Mouse (Mus musculus) brain, embryonic 14.5 days (tissue): ENCODE measurements around the gene Il1b. TPM values are rescaled to one million over a fixed set of nuclear protein-coding genes. Genes with fewer than 3 reads are reported as not detected.

ENCODE experiments used
- DNase-seq: peaks from one replicate; pipeline ENCODE4 v3.0.0-alpha.2; 2011; ENCODE audit warnings: low read depth
- CTCF ChIP-seq: fragments of 200-500 bp; IDR thresholded peaks from 2 replicates; pipeline ENCODE4 v1.5.1; 2012; ENCODE audit warnings: inconsistent platforms, mild to moderate bottlenecking, moderate library complexity, borderline replicate concordance; ENCODE audit not compliant: insufficient read depth, insufficient read length; ENCODE audit errors: extremely low read depth
- POLR2A ChIP-seq: fragments of 200-500 bp; IDR thresholded peaks from 2 replicates; pipeline ENCODE4 v1.6.1; 2012; ENCODE audit warnings: mild to moderate bottlenecking, inconsistent platforms, borderline replicate concordance; ENCODE audit not compliant: poor library complexity, insufficient read depth, insufficient read length, severe bottlenecking; ENCODE audit errors: extremely low read depth
- polyA plus RNA-seq: library from polyadenylated mRNA; depleted of rRNA; stranded (reverse); fragments of >200 nt; gene quantifications from 2 replicates; pipeline ENCODE4 v1.2.3, GENCODE M21; 2012; rRNA removed

Gene Il1b
- polyA plus RNA-seq, 1 experiment = 0.10 TPM

GRCm38 (mm10) chr2:129314880-129315279 is 56.1 kb downstream of the Il1b start:
- DNase-seq = no peak
- TF ChIP-seq POLR2A (no peak), CTCF (no peak)

Other genes starting within 250 kb of the Il1b start
- gene Chchd5, start 241.4 kb downstream of the Il1b start, polyA plus RNA-seq = 23.4 and 31.6 TPM in 2 replicates
- 57.3 and 72.7 TPM in 2 replicates for gene Slc20a1, start 172.4 kb downstream of the Il1b start, polyA plus RNA-seq
- gene Ckap2l, start 73.9 kb downstream of the Il1b start, polyA plus RNA-seq = 4.4 and 6.9 TPM in 2 replicates
- 0.15 and 0.18 TPM in 2 replicates for gene Il1a, start 61.2 kb downstream of the Il1b start, polyA plus RNA-seq
- not detected in 2 replicates for gene F830045P16Rik, start 165.5 kb upstream of the Il1b start, polyA plus RNA-seq
- gene Sirpa, start 221.7 kb upstream of the Il1b start, polyA plus RNA-seq = 36.2 and 44.6 TPM in 2 replicates